Mouse (Mus musculus): ENCODE results near the gene Olfr1281. TPM values are rescaled to one million over a fixed set of nuclear protein-coding genes. Genes with fewer than 3 reads are reported as not detected.
"Not testable (repeated sequence)": the region's sequence is repeated elsewhere in the genome, so short reads cannot be mapped to it uniquely, and the experiment has no call there.

Olfr1281 gene
- total RNA-seq (2021) = not detected
- long read RNA-seq = 0 reads

GRCm38 (mm10) chr2:111326220-111326619 is at the start of gene Olfr1281:
Gene Olfr1281 (plus strand): TSS chr2:111326520.
- no peak for DNase-seq (ENCODE audit: low spot score in 2 of 2)

GRCm38 (mm10) chr2:111289836-111290235 is 36.5 kb upstream of the Olfr1281 start, which contains the start of gene Olfr1278:
Gene Olfr1278 (plus strand): TSS chr2:111290136.
- DNase-seq (ENCODE audit: low spot score in 2 of 2) = no peak

- DNase-seq (ENCODE audit: low spot score in 2 of 2) = no peak
Observed at GRCm38 (mm10) chr2:111298541-111298940, 27.8 kb upstream of the Olfr1281 start.

GRCm38 (mm10) chr2:111300374-111300773 is 25.9 kb upstream of the Olfr1281 start, which contains the start of gene Olfr1279:
Gene Olfr1279 (plus strand): TSS chr2:111300635.
- DNase-seq (ENCODE audit: low spot score in 2 of 2) = no peak

- no peak for DNase-seq (ENCODE audit: low spot score in 2 of 2)
Observed at GRCm38 (mm10) chr2:111313717-111314116, 12.6 kb upstream of the Olfr1281 start, which contains the start of gene Olfr1280. Gene Olfr1280 (plus strand): TSS chr2:111314017.

GRCm38 (mm10) chr2:111333721-111334120 is 7.4 kb downstream of the Olfr1281 start:
- not testable (repeated sequence) for DNase-seq (ENCODE audit: low spot score in 2 of 2)

- DNase-seq (ENCODE audit: low spot score in 2 of 2) = no peak
Observed at GRCm38 (mm10) chr2:111335976-111336375, 9.7 kb downstream of the Olfr1281 start, which contains the start of gene Olfr1282. Gene Olfr1282 (minus strand): TSS chr2:111336076.

GRCm38 (mm10) chr2:111366490-111366889 is 40.2 kb downstream of the Olfr1281 start, which contains the start of gene Olfr1283:
Gene Olfr1283 (plus strand): TSS chr2:111366790.
- DNase-seq (ENCODE audit: low spot score in 2 of 2) = no peak

- no peak for DNase-seq (ENCODE audit: low spot score in 2 of 2)
Observed at GRCm38 (mm10) chr2:111375222-111375621, 48.9 kb downstream of the Olfr1281 start, which contains the start of gene Olfr1284. Gene Olfr1284 (plus strand): TSS chr2:111375522.

Other genes starting within 250 kb of the Olfr1281 start
- gene Gm13941, start 220.5 kb upstream of the Olfr1281 start, total RNA-seq (2021) = not detected
- gene Gm15130, start 173.6 kb upstream of the Olfr1281 start, total RNA-seq (2021) = not detected
- gene 4930430A15Rik, start 96.9 kb upstream of the Olfr1281 start, total RNA-seq (2021) = not detected
- not detected for gene Olfr1275, start 91.2 kb upstream of the Olfr1281 start, total RNA-seq (2021)
- gene Olfr1276, start 72.0 kb upstream of the Olfr1281 start, total RNA-seq (2021) = not detected
- not detected for gene Olfr1277, start 52.4 kb upstream of the Olfr1281 start, total RNA-seq (2021)
- gene Olfr1278, start 36.4 kb upstream of the Olfr1281 start, total RNA-seq (2021) = not detected
- not detected for gene Olfr1279, start 25.9 kb upstream of the Olfr1281 start, total RNA-seq (2021)
- not detected for gene Olfr1280, start 12.5 kb upstream of the Olfr1281 start, total RNA-seq (2021)
- gene Olfr1282, start 9.6 kb downstream of the Olfr1281 start, total RNA-seq (2021) = not detected
- gene Olfr1283, start 40.3 kb downstream of the Olfr1281 start, total RNA-seq (2021) = not detected
- not detected for gene Olfr1284, start 49.0 kb downstream of the Olfr1281 start, total RNA-seq (2021)
- gene Olfr1286, start 96.6 kb downstream of the Olfr1281 start, total RNA-seq (2021) = not detected
- gene Olfr1287, start 122.6 kb downstream of the Olfr1281 start, total RNA-seq (2021) = not detected
- gene Olfr1288, start 147.6 kb downstream of the Olfr1281 start, total RNA-seq (2021) = not detected
- not detected for gene Olfr1289, start 154.3 kb downstream of the Olfr1281 start, total RNA-seq (2021)
- gene Olfr1290, start 167.3 kb downstream of the Olfr1281 start, total RNA-seq (2021) = not detected
- not detected for gene Olfr1291-ps1, start 170.7 kb downstream of the Olfr1281 start, total RNA-seq (2021)
- gene Olfr1293-ps, start 198.7 kb downstream of the Olfr1281 start, total RNA-seq (2021) = not detected
- not detected for gene Olfr1294, start 213.8 kb downstream of the Olfr1281 start, total RNA-seq (2021)
- not detected for gene Olfr1295, start 243.2 kb downstream of the Olfr1281 start, total RNA-seq (2021)